Mouse (Mus musculus): ENCODE measurements around the gene Phc2.

- TF ChIP-seq CTCF (IDR thresholded peaks at IDR 0.05), result no peak
- TF ChIP-seq EP300 (IDR thresholded peaks at IDR 0.05), result no peak
These were observed 87.4 kb downstream of the Phc2 start for GRCm38 (mm10) chr4:128741906-128742305.
